Mouse (Mus musculus) spleen, adult 2 months (tissue): ENCODE measurements at regions not wholly inside any gene's neighbourhood (a gene's known extent, or its start where the extent isn't known, plus 50 kb on each side); places are given as distances from the start of the nearest gene placed in this dataset.

Experiments
- DNase-seq, 2 experiments: peaks; one replicate each; pipeline versions ENCODE4 v3.0.0 to v3.0.0-alpha.2; 2012 to 2021; ENCODE audit warnings: low spot score in 2 of 2, low read depth in 1 of 2
- H3K27ac ChIP-seq: fragments of 200-500 bp; 2 replicates; pipeline ENCODE4 v1.5.1; 2012; ENCODE audit warnings: low read length, inconsistent platforms; ENCODE audit not compliant: insufficient read depth
- H3K27me3 ChIP-seq: fragments of 200-500 bp; 2 replicates; pipeline ENCODE4 v1.6.1; 2012; ENCODE audit warnings: mild to moderate bottlenecking, moderate library complexity, low read length, inconsistent platforms; ENCODE audit not compliant: control insufficient read depth, insufficient read depth
- H3K36me3 ChIP-seq: fragments of 200-500 bp; 2 replicates; pipeline ENCODE4 v1.6.1; 2012; ENCODE audit warnings: mild to moderate bottlenecking, low read length, inconsistent platforms; ENCODE audit not compliant: control insufficient read depth, insufficient read depth
- H3K4me1 ChIP-seq: fragments of 200-500 bp; 2 replicates; pipeline ENCODE4 v1.6.1; 2011; ENCODE audit warnings: inconsistent platforms; ENCODE audit not compliant: control insufficient read depth, insufficient read depth, insufficient read length
- H3K4me3 ChIP-seq: fragments of 200-500 bp; 2 replicates; pipeline ENCODE4 v1.5.1; 2011; ENCODE audit warnings: mild to moderate bottlenecking, inconsistent platforms; ENCODE audit not compliant: insufficient read depth, insufficient read length; ENCODE audit errors: extremely low read depth
- CTCF ChIP-seq: fragments of 200-500 bp; IDR thresholded peaks from 2 replicates; pipeline ENCODE4 v1.5.1; 2011; ENCODE audit warnings: mild to moderate bottlenecking, inconsistent platforms; ENCODE audit not compliant: insufficient read depth, insufficient read length, insufficient replicate concordance; ENCODE audit errors: extremely low read depth
- POLR2A ChIP-seq: fragments of 200-500 bp; IDR thresholded peaks from 2 replicates; pipeline ENCODE4 v1.6.1; 2011; ENCODE audit warnings: low read depth, low read length, inconsistent platforms
- WGBS: fragments of 180-500 bp; shearing (Covaris S2); methylation state at CpG from one replicate; pipeline ENCODE4 v1.1.7; 2018; 5-methylcytosine and 5-hydroxymethylcytosine counted together

GRCm38 (mm10) chr8:109249256-109249655 lies 244.6 kb upstream of the Pmfbp1 start:
- no peak overlapping the region for H3K27ac ChIP-seq
- no peaks in the 10 kb centered on the region for H3K27me3 ChIP-seq
- WGBS = 91% methylated on average over 12 of the region's 12 CpGs
- H3K4me1 ChIP-seq = no peaks in the 10 kb centered on the region
- no peak for TF ChIP-seq POLR2A
- TF ChIP-seq CTCF = no peak
- H3K36me3 ChIP-seq = no peaks in the 10 kb centered on the region
- H3K4me3 ChIP-seq = no peak overlapping the region
- DNase-seq = no peak

- 90% methylated on average over 9 of the region's 9 CpGs for WGBS
- Histone ChIP-seq H3K36me3 (no peaks in the 10 kb centered on the region), H3K4me1 (no peaks in the 10 kb centered on the region), H3K4me3 (no peak overlapping the region), H3K27ac (no peak overlapping the region), H3K27me3 (no peaks in the 10 kb centered on the region)
- DNase-seq = no peak
- TF ChIP-seq CTCF = no peak
- no peak for TF ChIP-seq POLR2A
Observed at GRCm38 (mm10) chr8:109249691-109250090, 244.1 kb upstream of the Pmfbp1 start.

GRCm38 (mm10) chr8:109250551-109250950 lies 243.3 kb upstream of the Pmfbp1 start:
- no peak for DNase-seq
- 81% methylated on average over 8 of the region's 8 CpGs for WGBS
- no peak overlapping the region for H3K27ac ChIP-seq
- TF ChIP-seq CTCF = no peak
- TF ChIP-seq POLR2A = no peak
- H3K27me3 ChIP-seq = no peaks in the 10 kb centered on the region
- H3K4me3 ChIP-seq = no peak overlapping the region
- no peaks in the 10 kb centered on the region for H3K4me1 ChIP-seq
- H3K36me3 ChIP-seq = no peaks in the 10 kb centered on the region

DNA sequence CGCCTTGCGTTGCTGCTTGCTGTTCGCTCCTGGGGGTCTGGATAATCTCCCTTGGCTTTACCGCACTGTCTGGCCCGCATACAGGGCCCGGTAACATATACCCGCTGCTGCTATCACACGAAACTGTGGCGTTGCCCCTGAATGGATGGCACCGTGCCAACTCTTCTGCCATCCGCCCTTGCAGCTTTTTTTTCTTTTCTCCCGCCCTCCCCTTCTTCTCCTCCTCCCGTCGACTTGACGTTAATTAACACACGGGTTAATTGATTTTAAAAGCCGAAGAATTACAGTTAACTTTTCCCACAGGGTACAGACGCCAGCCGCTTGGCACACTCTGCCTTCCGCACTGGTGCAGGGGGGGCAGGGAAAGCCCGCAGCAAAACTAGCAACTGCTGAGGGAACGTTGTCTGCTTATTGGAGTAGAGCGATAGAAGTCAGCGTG lies 242.4 kb upstream of the Pmfbp1 start:
- Histone ChIP-seq H3K27ac (no peak overlapping the region), H3K27me3 (no peaks in the 10 kb centered on the region), H3K36me3 (no peaks in the 10 kb centered on the region), H3K4me3 (no peak overlapping the region), H3K4me1 (no peaks in the 10 kb centered on the region)
- no peak for DNase-seq
- TF ChIP-seq CTCF (no peak), POLR2A (no peak)
- 88% methylated on average over 24 of the region's 24 CpGs for WGBS

DNA sequence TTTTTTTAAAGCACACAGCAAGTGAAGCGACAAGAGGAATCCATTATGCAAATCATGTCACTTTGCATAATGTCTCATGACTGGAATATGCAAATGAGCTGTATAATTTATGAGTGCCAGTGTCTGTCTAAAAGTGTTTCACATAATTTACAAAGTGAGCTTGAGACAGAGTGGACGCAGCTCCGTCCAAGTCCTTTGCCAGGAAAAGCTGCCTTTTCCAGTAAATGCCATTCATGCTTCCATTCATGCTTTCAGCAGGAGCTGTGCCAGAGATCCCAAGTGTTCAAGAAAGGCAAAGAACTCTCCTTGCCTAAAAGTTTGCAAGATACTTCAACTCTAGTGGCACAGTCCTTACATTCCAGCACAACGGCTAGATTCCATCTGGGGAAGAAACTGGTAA lies 241.4 kb upstream of the Pmfbp1 start:
- WGBS = 85% methylated on average over 4 of the region's 4 CpGs
- TF ChIP-seq CTCF = no peak
- TF ChIP-seq POLR2A = no peak

GRCm38 (mm10) chr8:109279129-109279528 lies 214.7 kb upstream of the Pmfbp1 start:
- no peak for DNase-seq
- H3K4me3 ChIP-seq = no peak overlapping the region
- H3K4me1 ChIP-seq = no peaks in the 10 kb centered on the region
- TF ChIP-seq POLR2A (no peak), CTCF (no peak)
- H3K27ac ChIP-seq = no peak overlapping the region
- WGBS = 16% methylated on average over 5 of the region's 5 CpGs
- H3K36me3 ChIP-seq = no peaks in the 10 kb centered on the region
- no peaks in the 10 kb centered on the region for H3K27me3 ChIP-seq

More for the DNA sequence above, 241.4 kb upstream of the Pmfbp1 start:
- H3K4me3 ChIP-seq = no peak overlapping the region
- no peak for DNase-seq
- no peaks in the 10 kb centered on the region for H3K27me3 ChIP-seq
- H3K27ac ChIP-seq = no peak overlapping the region
- no peaks in the 10 kb centered on the region for H3K4me1 ChIP-seq
- no peaks in the 10 kb centered on the region for H3K36me3 ChIP-seq

DNA sequence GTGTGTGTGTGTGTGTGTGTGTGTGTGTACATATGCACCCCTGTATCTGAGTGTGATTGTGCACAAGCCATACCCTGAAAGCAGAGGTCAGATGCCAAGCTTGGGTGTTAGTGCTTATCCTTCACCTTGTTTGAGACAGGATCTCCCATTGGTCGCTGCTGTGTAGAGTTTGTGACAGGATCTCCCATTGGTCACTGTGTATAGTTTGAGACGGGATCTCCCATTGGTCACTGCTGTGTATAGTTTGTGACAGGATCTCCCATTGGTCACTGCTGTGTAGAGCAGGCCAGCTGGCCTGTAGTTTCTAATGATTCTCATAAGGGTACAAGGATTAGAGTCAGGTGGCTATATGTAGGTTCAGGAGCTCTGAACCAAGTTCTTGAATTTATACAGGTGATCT lies 213.3 kb upstream of the Pmfbp1 start:
- Histone ChIP-seq H3K4me1 (no peaks in the 10 kb centered on the region), H3K36me3 (no peaks in the 10 kb centered on the region), H3K4me3 (no peak overlapping the region), H3K27ac (no peak overlapping the region), H3K27me3 (no peaks in the 10 kb centered on the region)
- no peak for DNase-seq
- 88% methylated on average over 2 of the region's 2 CpGs for WGBS
- TF ChIP-seq POLR2A = no peak
- TF ChIP-seq CTCF = no peak

DNA sequence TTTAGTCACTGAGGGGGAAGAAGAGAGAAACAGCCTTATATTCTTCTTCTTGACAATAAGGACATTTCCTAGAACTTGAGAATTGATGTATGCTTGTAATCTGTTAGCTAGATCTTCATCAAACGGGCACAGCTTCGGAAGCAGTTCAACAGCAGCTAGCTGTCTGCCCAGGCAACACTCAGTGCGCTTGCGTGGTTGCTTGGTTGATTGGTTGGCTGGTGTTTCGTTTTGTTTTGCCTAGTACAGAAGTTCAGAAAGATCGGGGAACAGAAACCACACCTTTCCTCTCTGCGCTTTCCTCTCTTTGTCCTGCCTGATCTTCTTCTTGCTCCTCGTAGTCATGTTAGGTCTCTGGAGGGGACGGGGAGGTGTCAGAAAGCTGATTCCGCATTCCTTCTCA lies 212.2 kb upstream of the Pmfbp1 start:
- H3K36me3 ChIP-seq = no peaks in the 10 kb centered on the region
- no peak overlapping the region for H3K4me3 ChIP-seq
- 46% methylated on average over 10 of the region's 10 CpGs for WGBS
- H3K27me3 ChIP-seq = no peaks in the 10 kb centered on the region
- no peak overlapping the region for H3K27ac ChIP-seq
- TF ChIP-seq CTCF = no peak
- TF ChIP-seq POLR2A = no peak
- no peaks in the 10 kb centered on the region for H3K4me1 ChIP-seq
- no peak for DNase-seq
